Mouse (Mus musculus) left cerebral cortex, postnatal 4 days (tissue): Measurements from ENCODE around the gene Ddx5. TPM values are rescaled to one million over a fixed set of nuclear protein-coding genes. Genes with fewer than 3 reads are reported as not detected.
"Not testable (repeated sequence)": the region's sequence is repeated elsewhere in the genome, so short reads cannot be mapped to it uniquely, and the experiment has no call there.

Experiments used
- DNase-seq: peaks from one replicate; pipeline ENCODE4 v3.0.0-alpha.2; 2022
- intact Hi-C: fragments of 180-260 bp; cut with DNase I; formaldehyde crosslinking; loops from one replicate; pipeline ENCODE4 v1.15.1; 2025
- total RNA-seq, 2 experiments: library from RNA; stranded (reverse); gene quantifications; 2 replicates each; pipeline ENCODE4 v1.2.3; 2021

Gene Ddx5
- total RNA-seq = 100 to 1,000 TPM; 737 to 784 TPM

GRCm38 (mm10) chr11:106788775-106789459 is at the start of gene Ddx5, which contains the start of gene Cep95:
TSS of gene Ddx5 (minus strand) at chr11:106789185.
TSS of gene Cep95 (plus strand) at chr11:106789252.
- DNase-seq = peak; percentile 98
- intact Hi-C loops = no loop called here

- DNase-seq = no peak
- intact Hi-C loops = no loop called here
Measured at GRCm38 (mm10) chr11:106828079-106828478, 39.1 kb upstream of the Ddx5 start.

- intact Hi-C loops = no loop called here
- no peak for DNase-seq
Measured at GRCm38 (mm10) chr11:106824403-106824802, 35.4 kb upstream of the Ddx5 start.

GRCm38 (mm10) chr11:106823741-106824140 is 34.8 kb upstream of the Ddx5 start:
- intact Hi-C loops = no loop called here
- no peak for DNase-seq

- intact Hi-C loops = no loop called here
- DNase-seq = peak; percentile 36
Measured at GRCm38 (mm10) chr11:106822911-106823310, 33.9 kb upstream of the Ddx5 start.

- intact Hi-C loops = no loop called here
- DNase-seq = no peak
Measured at GRCm38 (mm10) chr11:106822491-106822890, 33.5 kb upstream of the Ddx5 start.

- intact Hi-C loops = no loop called here
Measured at GRCm38 (mm10) chr11:106821397-106821796, 32.4 kb upstream of the Ddx5 start.

GRCm38 (mm10) chr11:106820972-106821371 is 32.0 kb upstream of the Ddx5 start:
- intact Hi-C loops = no loop called here
- DNase-seq = peak; percentile 43

More at GRCm38 (mm10) chr11:106821397-106821796, 32.4 kb upstream of the Ddx5 start:
- no peak for DNase-seq

- intact Hi-C loops = no loop called here
- peak; percentile 51 for DNase-seq
Measured at GRCm38 (mm10) chr11:106820252-106820651, 31.3 kb upstream of the Ddx5 start.

GRCm38 (mm10) chr11:106819595-106819994 is 30.6 kb upstream of the Ddx5 start:
- DNase-seq = peak; percentile 45
- intact Hi-C loops = no loop called here

- DNase-seq = peak; percentile 50
- intact Hi-C loops = no loop called here
Measured at GRCm38 (mm10) chr11:106818341-106818740, 29.4 kb upstream of the Ddx5 start.

GRCm38 (mm10) chr11:106817808-106818207 is 28.8 kb upstream of the Ddx5 start:
- DNase-seq = peak; percentile 80
- intact Hi-C loops = no loop called here

GRCm38 (mm10) chr11:106817156-106817555 is 28.2 kb upstream of the Ddx5 start:
- no peak for DNase-seq
- intact Hi-C loops = no loop called here

GRCm38 (mm10) chr11:106816316-106816715 is 27.3 kb upstream of the Ddx5 start:
- peak; percentile 48 for DNase-seq
- intact Hi-C loops = no loop called here

- intact Hi-C loops = no loop called here
- DNase-seq = no peak
Measured at GRCm38 (mm10) chr11:106815761-106816160, 26.8 kb upstream of the Ddx5 start.

- intact Hi-C loops = no loop called here
Measured at GRCm38 (mm10) chr11:106815331-106815730, 26.3 kb upstream of the Ddx5 start.

GRCm38 (mm10) chr11:106814601-106815320 is 25.8 kb upstream of the Ddx5 start:
- intact Hi-C loops = no loop called here
- DNase-seq = peak; percentile 73

More at GRCm38 (mm10) chr11:106815331-106815730, 26.3 kb upstream of the Ddx5 start:
- DNase-seq = no peak

GRCm38 (mm10) chr11:106812410-106813136 is 23.6 kb upstream of the Ddx5 start:
- no peak for DNase-seq
- intact Hi-C loops = no loop called here

- intact Hi-C loops, DNase-seq: not testable (repeated sequence)
Measured at GRCm38 (mm10) chr11:106807442-106807841, 18.5 kb upstream of the Ddx5 start.

GRCm38 (mm10) chr11:106802069-106802627 is 13.2 kb upstream of the Ddx5 start:
- no peak for DNase-seq
- intact Hi-C loops = no loop called here

GRCm38 (mm10) chr11:106795679-106796078 is 6.7 kb upstream of the Ddx5 start:
- intact Hi-C loops = no loop called here
- DNase-seq = no peak
